Mouse (Mus musculus) CD4-positive naive resting alpha-beta T cell, adult 76 days (primary cell): Measurements from ENCODE around the gene Car10. TPM values are rescaled to one million over a fixed set of nuclear protein-coding genes. Genes with fewer than 3 reads are reported as not detected.

ENCODE experiments used
- total RNA-seq: library from RNA; stranded (reverse); gene quantifications from one replicate; pipeline ENCODE4 v1.2.4, GENCODE M21; 2023

The Car10 gene
- not detected for total RNA-seq

GRCm38 (mm10) chr11:93097941-93098828 is at the start of gene Car10:
Car10 (plus strand) TSS chr11:93098028.

